Comparison of ENCODE assay signal across 8 mouse cellular contexts in genomic region chr11:101211970-101212369, GRCm38 (mm10). TPM values are rescaled to one million over a fixed set of nuclear protein-coding genes. Genes with fewer than 3 reads are reported as not detected.
DNase-seq lines count a peak whose midpoint lies in the region; ATAC-seq and TF ChIP-seq lines count a peak whose summit lies in the region.

No protein-coding gene starts in this region.

- H3K4me1 ChIP-seq in MEL (ENCODE audit: control insufficient read depth in 1 of 2, insufficient read depth in 2 of 2, low read length in 2 of 2), result no peaks in the 10 kb centered on the region
- H3K4me1 ChIP-seq in hindbrain, postnatal 0 days (ENCODE audit: insufficient read depth, low read length), result no peaks in the 10 kb centered on the region

- peak; percentile 98 for TF ChIP-seq RAD21 in MEL (IDR thresholded peaks at IDR 0.05; ENCODE audit: low read depth, low read length)

- H3K27me3 ChIP-seq in MEL (ENCODE audit: control insufficient read depth in 1 of 2, insufficient read depth in 2 of 2, low read length in 2 of 2), result no peaks in the 10 kb centered on the region
- H3K27me3 ChIP-seq in hindbrain, postnatal 0 days (ENCODE audit: insufficient read depth, low read length), result no peaks in the 10 kb centered on the region

- no peak overlapping the region for H3K4me2 ChIP-seq in hindbrain, postnatal 0 days (ENCODE audit: low read depth, low read length)

- TF ChIP-seq POLR2A in MEL (IDR thresholded peaks at IDR 0.05; ENCODE audit: control insufficient read depth in 1 of 2, insufficient read depth in 1 of 2, low read depth in 1 of 2, low read length in 2 of 2, poor library complexity in 1 of 2), result no peak

- peak; percentile 64; the same call in 1 of the 2 replicates for ATAC-seq in hindbrain, postnatal 0 days

- 42% methylated on average over 3 of the region's 3 CpGs for WGBS in hindbrain, postnatal 0 days

- intact Hi-C loops in left cerebral cortex, postnatal 25 days (cut with DNase I), result loop anchor here (1.0 to 5.0 kb wide), 3 partner anchors 38 to 185 kb away; partner anchors contain the start of gene Becn1
- intact Hi-C loops in left cerebral cortex, postnatal 36 days (cut with DNase I), result loop anchor here (2.0 to 5.0 kb wide), 3 partner anchors 37 to 185 kb away; partner anchors contain the start of gene Becn1

- TF ChIP-seq CTCF in MEL (IDR thresholded peaks at IDR 0.05 in 2 of 3, conservative IDR thresholded peaks at IDR 0.05 in 1 of 3; ENCODE audit: control insufficient read depth in 1 of 3, insufficient read depth in 1 of 3, low read depth in 2 of 3, low read length in 3 of 3, poor library complexity in 1 of 3, severe bottlenecking in 1 of 3), result peak in 2 of 3 experiments; percentile 67 to 97; a peak in 4 of 6 replicates
- TF ChIP-seq CTCF in hindbrain, postnatal 0 days (IDR thresholded peaks at IDR 0.05; ENCODE audit: low read depth), result peak; percentile 78

- H3K9me3 ChIP-seq in MEL (replicated peaks; ENCODE audit: insufficient read depth, low read length), result no peaks in the 10 kb centered on the region
- no peaks in the 10 kb centered on the region for H3K9me3 ChIP-seq in hindbrain, postnatal 0 days (ENCODE audit: low read length)

- H3K36me3 ChIP-seq in MEL (ENCODE audit: control insufficient read depth in 1 of 2, insufficient read depth in 2 of 2, low read length in 2 of 2), result no peaks in the 10 kb centered on the region; a peak in 1 of 4 replicates
- H3K36me3 ChIP-seq in hindbrain, postnatal 0 days (ENCODE audit: insufficient read depth, low read length), result peaks cover 62% of the 10 kb centered on the region

- H3K27ac ChIP-seq in MEL (ENCODE audit: control insufficient read depth, low read depth, low read length), result no peak overlapping the region
- no peak overlapping the region for H3K27ac ChIP-seq in hindbrain, postnatal 0 days

- H3K4me3 ChIP-seq in MEL (ENCODE audit: control insufficient read depth in 1 of 2, insufficient read depth in 1 of 2, low read depth in 2 of 2, low read length in 2 of 2), result no peak overlapping the region
- H3K4me3 ChIP-seq in hindbrain, postnatal 0 days (ENCODE audit: low read length), result no peak overlapping the region

- no peak for TF ChIP-seq EP300 in MEL (IDR thresholded peaks at IDR 0.05; ENCODE audit: low read depth in 1 of 2, low read length in 2 of 2)

- peak; percentile 36 to 78 for DNase-seq in left cerebral cortex, postnatal 25 days (ENCODE audit: low spot score in 2 of 2)
- no peak for DNase-seq in left cerebral cortex, postnatal 36 days (ENCODE audit: low spot score in 2 of 2)
- DNase-seq in MEL (ENCODE audit: low read depth, low spot score), result peak; percentile 88
- DNase-seq in c-Kit-positive CD71-negative TER-119-negative erythroid progenitor cells, embryonic 14.5 days (ENCODE audit: low read depth), result peak; percentile 72
- DNase-seq in hindbrain, postnatal 0 days (ENCODE audit: low spot score), result peak; percentile 94
- DNase-seq in lung, postnatal 14 days, result peak; percentile 46
- no peak for DNase-seq in frontal cortex, postnatal 36 days (ENCODE audit: low spot score in 2 of 2)
- no peak for DNase-seq in spleen, postnatal 10 days (ENCODE audit: low spot score in 2 of 2)

- no peak overlapping the region for H3K9ac ChIP-seq in MEL (ENCODE audit: control insufficient read depth, low read depth, low read length, poor library complexity, severe bottlenecking)
- no peak overlapping the region for H3K9ac ChIP-seq in hindbrain, postnatal 0 days (replicated peaks; ENCODE audit: low read length)

- no peaks in the 10 kb centered on the region for H3K79me2 ChIP-seq in MEL (ENCODE audit: control insufficient read depth, insufficient read depth, low read length, poor library complexity)

TF ChIP-seq in MEL, 35 proteins besides CTCF, POLR2A, EP300 and RAD21:
- TF ChIP-seq USF2 (IDR thresholded peaks at IDR 0.05; ENCODE audit: borderline replicate concordance in 1 of 2, insufficient read depth in 1 of 2, low read depth in 1 of 2, low read length in 2 of 2) (no peak), POLR2AphosphoS5 (IDR thresholded peaks at IDR 0.05; ENCODE audit: borderline replicate concordance, low read depth, low read length) (no peak), ZC3H11A (IDR thresholded peaks at IDR 0.05; ENCODE audit: low read depth, low read length) (peak; percentile 94), SMC3 (IDR thresholded peaks at IDR 0.05; ENCODE audit: low read depth, low read length) (peak; percentile 96), ZMIZ1 (IDR thresholded peaks at IDR 0.05; ENCODE audit: low read depth, low read length) (no peak), GABPA (IDR thresholded peaks at IDR 0.05; ENCODE audit: low read depth, low read length) (no peak), HCFC1 (IDR thresholded peaks at IDR 0.05; ENCODE audit: low read depth, low read length) (no peak), MYC (IDR thresholded peaks at IDR 0.05; ENCODE audit: low read depth, low read length) (no peak), E2F4 (IDR thresholded peaks at IDR 0.05; ENCODE audit: borderline replicate concordance, low read depth, low read length) (no peak), TAL1 (IDR thresholded peaks at IDR 0.05; ENCODE audit: low read length) (no peak), JUND (IDR thresholded peaks at IDR 0.05; ENCODE audit: low read depth, low read length) (no peak), TBP (IDR thresholded peaks at IDR 0.05; ENCODE audit: low read depth, low read length) (0 out of 2 replicates have a peak, but pooled peaks have one; percentile 43), SIN3A (IDR thresholded peaks at IDR 0.05; ENCODE audit: low read length) (peak; percentile 26; the same call in 1 of the 2 replicates), TCF12 (IDR thresholded peaks at IDR 0.05; ENCODE audit: low read depth, low read length) (no peak)

RNA-seq across cellular contexts. Expression of gene Ezh1, which starts 14.3 kb away (rescaled TPM):
- 10 to 100 TPM; 42.8 to 48.5 TPM for total RNA-seq in left cerebral cortex, postnatal 25 days (2021)
- total RNA-seq in left cerebral cortex, postnatal 36 days (2021), result 10 to 100 TPM; 47.8 to 52.1 TPM
- 5.0 and 6.3 TPM in 2 replicates for total RNA-seq in MEL (2012; rRNA removed)
- 1 to 10 TPM in 1 of 2 experiments, not detected in 1; 8.4 TPM for polyA plus RNA-seq in MEL (2012; ENCODE audit: insufficient read depth in 1 of 2, insufficient read length in 2 of 2, low read depth in 1 of 2, low replicate concordance in 2 of 2, missing spikeins in 1 of 2)
- total RNA-seq in hindbrain, postnatal 0 days (2014; rRNA removed), result 26.7 and 27.6 TPM in 2 replicates
- polyA plus RNA-seq in hindbrain, postnatal 0 days (2015; fragmentation: Nextera tagmentation; extraction: Ambion mirVana), result 20.1 and 22.2 TPM in 2 replicates

RNA-seq across cellular contexts. Expression of gene Ramp2, which starts 33.9 kb away (rescaled TPM):
- 10 to 100 TPM; 39.9 to 44.5 TPM for total RNA-seq in left cerebral cortex, postnatal 25 days (2021)
- total RNA-seq in left cerebral cortex, postnatal 36 days (2021), result 10 to 100 TPM; 33.2 to 39.4 TPM
- total RNA-seq in MEL (2012; rRNA removed), result 0.12 TPM in 1 of 2 replicates, not detected in the other
- not detected for polyA plus RNA-seq in MEL (2012; ENCODE audit: insufficient read depth in 1 of 2, insufficient read length in 2 of 2, low read depth in 1 of 2, low replicate concordance in 2 of 2, missing spikeins in 1 of 2)
- total RNA-seq in hindbrain, postnatal 0 days (2014; rRNA removed), result 66.1 and 72.7 TPM in 2 replicates
- 108 and 111 TPM in 2 replicates for polyA plus RNA-seq in hindbrain, postnatal 0 days (2015; fragmentation: Nextera tagmentation; extraction: Ambion mirVana)

RNA-seq across cellular contexts. Expression of gene Ccr10, which starts 36.7 kb away (rescaled TPM):
- total RNA-seq in left cerebral cortex, postnatal 25 days (2021), result under 1 TPM; 0.18 to 0.28 TPM
- under 1 TPM in 1 of 2 experiments, not detected in 1; 0.37 TPM for total RNA-seq in left cerebral cortex, postnatal 36 days (2021)
- not detected in 2 replicates for total RNA-seq in MEL (2012; rRNA removed)
- not detected for polyA plus RNA-seq in MEL (2012; ENCODE audit: insufficient read depth in 1 of 2, insufficient read length in 2 of 2, low read depth in 1 of 2, low replicate concordance in 2 of 2, missing spikeins in 1 of 2)
- total RNA-seq in hindbrain, postnatal 0 days (2014; rRNA removed), result 0.16 and 0.43 TPM in 2 replicates
- 0.88 and 1.0 TPM in 2 replicates for polyA plus RNA-seq in hindbrain, postnatal 0 days (2015; fragmentation: Nextera tagmentation; extraction: Ambion mirVana)

RNA-seq across cellular contexts. Expression of gene Plekhh3, which starts 40.8 kb away (rescaled TPM):
- total RNA-seq in left cerebral cortex, postnatal 25 days (2021), result 10 to 100 TPM in 1 of 2 experiments, 1 to 10 TPM in 1; 8.8 to 11.5 TPM
- total RNA-seq in left cerebral cortex, postnatal 36 days (2021), result 10 to 100 TPM; 12.3 TPM
- 0.81 and 1.4 TPM in 2 replicates for total RNA-seq in MEL (2012; rRNA removed)
- polyA plus RNA-seq in MEL (2012; ENCODE audit: insufficient read depth in 1 of 2, insufficient read length in 2 of 2, low read depth in 1 of 2, low replicate concordance in 2 of 2, missing spikeins in 1 of 2), result 1 to 10 TPM in 1 of 2 experiments, not detected in 1; 1.5 TPM
- 26.7 and 32.3 TPM in 2 replicates for total RNA-seq in hindbrain, postnatal 0 days (2014; rRNA removed)
- 8.8 TPM in 2 replicates for polyA plus RNA-seq in hindbrain, postnatal 0 days (2015; fragmentation: Nextera tagmentation; extraction: Ambion mirVana)

RNA-seq across cellular contexts. Expression of gene Vps25, which starts 41.5 kb away (rescaled TPM):
- 10 to 100 TPM; 62.4 to 65.7 TPM for total RNA-seq in left cerebral cortex, postnatal 25 days (2021)
- 10 to 100 TPM; 62.0 to 63.0 TPM for total RNA-seq in left cerebral cortex, postnatal 36 days (2021)
- total RNA-seq in MEL (2012; rRNA removed), result 68.4 and 75.5 TPM in 2 replicates
- 100 to 1,000 TPM in 1 of 2 experiments, not detected in 1; 107 TPM for polyA plus RNA-seq in MEL (2012; ENCODE audit: insufficient read depth in 1 of 2, insufficient read length in 2 of 2, low read depth in 1 of 2, low replicate concordance in 2 of 2, missing spikeins in 1 of 2)
- 66.1 and 82.1 TPM in 2 replicates for total RNA-seq in hindbrain, postnatal 0 days (2014; rRNA removed)
- polyA plus RNA-seq in hindbrain, postnatal 0 days (2015; fragmentation: Nextera tagmentation; extraction: Ambion mirVana), result 134 and 137 TPM in 2 replicates

Comparison
In these comparisons a context has a peak if more than half of its experiments do, and no peak if none do; other contexts are left out.
1. DNase-seq: peak in left cerebral cortex, postnatal 25 days (2 of 2), MEL (single experiment), c-Kit-positive CD71-negative TER-119-negative erythroid progenitor cells, embryonic 14.5 days (single experiment), hindbrain, postnatal 0 days (single experiment) and lung, postnatal 14 days (single experiment); none in left cerebral cortex, postnatal 36 days (0 of 2), frontal cortex, postnatal 36 days (0 of 2) and spleen, postnatal 10 days (0 of 2).
2. RNA of gene Ramp2, which starts 33.9 kb away (total RNA-seq): 66.1 to 72.7 TPM in hindbrain, postnatal 0 days, 39.9 to 44.5 TPM in left cerebral cortex, postnatal 25 days and 33.2 to 39.4 TPM in left cerebral cortex, postnatal 36 days; 0.12 TPM in MEL; every median in the first group is over 10 times any median in the second.